Mouse (Mus musculus) kidney, embryonic 14.5 days (tissue): Measurements from ENCODE around the gene Rcor1. TPM values are rescaled to one million over a fixed set of nuclear protein-coding genes. Genes with fewer than 3 reads are reported as not detected.
"Not testable (repeated sequence)": the region's sequence is repeated elsewhere in the genome, so short reads cannot be mapped to it uniquely, and the experiment has no call there.

Experiments used
- ATAC-seq: fragments of 200-750 bp; cut with Nextera tagmentation; 2 replicates; pipeline ENCODE4 v1.8.0; 2017; ENCODE audit warnings: moderate number of reproducible peaks, mild to moderate bottlenecking, moderate TSS enrichment, moderate library complexity; ENCODE audit not compliant: low FRiP score, low TSS enrichment
- H3K27ac ChIP-seq: fragments of 300-500 bp; sonication (generic); 2 replicates; pipeline ENCODE4 v1.5.1; 2014; ENCODE audit warnings: low read depth, mild to moderate bottlenecking, low read length, moderate library complexity, mixed read lengths
- H3K27me3 ChIP-seq: fragments of 300-500 bp; sonication (generic); 2 replicates; pipeline ENCODE4 v1.6.1; 2014; ENCODE audit warnings: mild to moderate bottlenecking, low read length; ENCODE audit not compliant: control insufficient read depth, insufficient read depth
- H3K36me3 ChIP-seq: fragments of 300-500 bp; sonication (generic); 2 replicates; pipeline ENCODE4 v1.6.1; 2014; ENCODE audit warnings: low read length, mixed read lengths; ENCODE audit not compliant: control insufficient read depth, insufficient read depth
- H3K4me1 ChIP-seq: fragments of 300-500 bp; sonication (generic); 2 replicates; pipeline ENCODE4 v1.6.1; 2014; ENCODE audit warnings: low read length, mixed read lengths; ENCODE audit not compliant: control insufficient read depth, insufficient read depth
- H3K4me2 ChIP-seq: fragments of 300-500 bp; sonication (generic); replicated peaks from 2 replicates; pipeline ENCODE4 v1.6.1; 2014; ENCODE audit warnings: low read depth, mild to moderate bottlenecking, low read length
- H3K4me3 ChIP-seq: fragments of 300-500 bp; sonication (generic); 2 replicates; pipeline ENCODE4 v1.5.1; 2014; ENCODE audit warnings: mild to moderate bottlenecking, low read length
- H3K9ac ChIP-seq: fragments of 300-500 bp; sonication (generic); 2 replicates; pipeline ENCODE4 v1.6.1; 2014; ENCODE audit warnings: low read depth, mild to moderate bottlenecking, low read length, moderate library complexity
- H3K9me3 ChIP-seq: fragments of 300-500 bp; sonication (generic); 2 replicates; pipeline ENCODE4 v1.6.1; 2016; ENCODE audit warnings: low read length; ENCODE audit not compliant: control insufficient read depth
- WGBS: fragments of 180-500 bp; shearing (Covaris S2); extraction: QIAGEN DNeasy Blood & Tissue Kit; methylation state at CpG from one replicate; pipeline ENCODE4 v1.1.7; 2014; 5-methylcytosine and 5-hydroxymethylcytosine counted together
- polyA plus RNA-seq: library from polyadenylated mRNA; unstranded; fragments of >200 nt; fragmentation: Nextera tagmentation; extraction: Ambion mirVana; gene quantifications from 2 replicates; pipeline ENCODE4 v1.2.1, GENCODE M21; 2014

Rcor1 gene
- polyA plus RNA-seq, 1 experiment from 2014 or later: 17.4 TPM

- not testable (repeated sequence) for ATAC-seq
Measured at GRCm38 (mm10) chr12:111069299-111069698, 30.1 kb downstream of the Rcor1 start.

GRCm38 (mm10) chr12:111071009-111071408, 31.9 kb downstream of the Rcor1 start:
- no peak for ATAC-seq
- Histone ChIP-seq H3K4me2 (no peak overlapping the region), H3K9me3 (no peaks in the 10 kb centered on the region), H3K4me3 (no peak overlapping the region), H3K9ac (no peak overlapping the region), H3K36me3 (no peaks in the 10 kb centered on the region; the same call in 1 of the 2 replicates), H3K27me3 (no peaks in the 10 kb centered on the region), H3K27ac (no peak overlapping the region), H3K4me1 (peaks cover 13% of the 10 kb centered on the region; the same call in 1 of the 2 replicates)
- 63% methylated on average over 5 of the region's 5 CpGs for WGBS

More at GRCm38 (mm10) chr12:111069299-111069698, 30.1 kb downstream of the Rcor1 start:
- peaks cover 13% of the 10 kb centered on the region; the same call in 1 of the 2 replicates for H3K4me1 ChIP-seq
- H3K9ac ChIP-seq, H3K9me3 ChIP-seq, H3K27ac ChIP-seq, H3K4me2 ChIP-seq, H3K36me3 ChIP-seq, H3K4me3 ChIP-seq, H3K27me3 ChIP-seq: not testable (repeated sequence)

GRCm38 (mm10) chr12:111071477-111072152, 32.5 kb downstream of the Rcor1 start:
- Histone ChIP-seq H3K27me3 (no peaks in the 10 kb centered on the region), H3K9me3 (no peaks in the 10 kb centered on the region), H3K4me1 (peaks cover 17% of the 10 kb centered on the region), H3K4me3 (no peak overlapping the region), H3K4me2 (no peak overlapping the region), H3K36me3 (no peaks in the 10 kb centered on the region; the same call in 1 of the 2 replicates), H3K9ac (no peak overlapping the region), H3K27ac (peak overlapping the region; percentile 65)
- ATAC-seq: peak; percentile 80
- 30% methylated on average over 10 of the region's 10 CpGs for WGBS

GRCm38 (mm10) chr12:111076385-111076965, 37.3 kb downstream of the Rcor1 start:
- H3K4me1 ChIP-seq: peaks cover 13% of the 10 kb centered on the region
- H3K36me3 ChIP-seq: no peaks in the 10 kb centered on the region
- H3K4me3 ChIP-seq: no peak overlapping the region
- no peaks in the 10 kb centered on the region for H3K27me3 ChIP-seq
- no peak overlapping the region for H3K9ac ChIP-seq
- 0 out of 2 replicates have a peak overlapping the region, but pooled peaks have one; percentile 4 for H3K27ac ChIP-seq
- no peaks in the 10 kb centered on the region for H3K9me3 ChIP-seq
- ATAC-seq: peak; percentile 69; the same call in 1 of the 2 replicates
- WGBS: 27% methylated on average over 12 of the region's 12 CpGs
- H3K4me2 ChIP-seq: no peak overlapping the region

- WGBS: 81% methylated on average over 4 of the region's 4 CpGs
- peaks cover 8% of the 10 kb centered on the region; the same call in 1 of the 2 replicates for H3K4me1 ChIP-seq
- no peak overlapping the region for H3K27ac ChIP-seq
- no peak overlapping the region for H3K4me3 ChIP-seq
- no peak overlapping the region for H3K4me2 ChIP-seq
- peaks cover 17% of the 10 kb centered on the region; the same call in 1 of the 2 replicates for H3K36me3 ChIP-seq
- no peak for ATAC-seq
- no peak overlapping the region for H3K9ac ChIP-seq
- H3K9me3 ChIP-seq: no peaks in the 10 kb centered on the region
- no peaks in the 10 kb centered on the region for H3K27me3 ChIP-seq
Measured at GRCm38 (mm10) chr12:111085579-111085978, 46.4 kb downstream of the Rcor1 start.

- Histone ChIP-seq H3K9ac (no peak overlapping the region), H3K27me3 (no peaks in the 10 kb centered on the region), H3K4me1 (peaks cover 6% of the 10 kb centered on the region; the same call in 1 of the 2 replicates), H3K4me2 (no peak overlapping the region), H3K27ac (no peak overlapping the region), H3K4me3 (no peak overlapping the region), H3K9me3 (no peaks in the 10 kb centered on the region), H3K36me3 (peaks cover 16% of the 10 kb centered on the region; the same call in 1 of the 2 replicates)
- ATAC-seq: no peak
- WGBS: 90% methylated on average over 1 of the region's 1 CpGs
Measured at GRCm38 (mm10) chr12:111087066-111087465, 47.9 kb downstream of the Rcor1 start.

GRCm38 (mm10) chr12:111088186-111088585, 49.0 kb downstream of the Rcor1 start:
- peak; percentile 28; the same call in 1 of the 2 replicates for ATAC-seq
- no peaks in the 10 kb centered on the region for H3K27me3 ChIP-seq
- no peak overlapping the region for H3K4me3 ChIP-seq
- WGBS: 23% methylated on average over 5 of the region's 5 CpGs
- H3K4me2 ChIP-seq: no peak overlapping the region
- H3K36me3 ChIP-seq: peaks cover 12% of the 10 kb centered on the region; the same call in 1 of the 2 replicates
- no peaks in the 10 kb centered on the region for H3K9me3 ChIP-seq
- H3K4me1 ChIP-seq: peaks cover 6% of the 10 kb centered on the region; the same call in 1 of the 2 replicates
- no peak overlapping the region for H3K27ac ChIP-seq
- no peak overlapping the region for H3K9ac ChIP-seq

- H3K36me3 ChIP-seq: peaks cover 7% of the 10 kb centered on the region; the same call in 1 of the 2 replicates
- no peak for ATAC-seq
- WGBS: 54% methylated on average over 3 of the region's 3 CpGs
- H3K27me3 ChIP-seq: no peaks in the 10 kb centered on the region
- H3K9ac ChIP-seq: no peak overlapping the region
- no peak overlapping the region for H3K4me2 ChIP-seq
- peaks cover 6% of the 10 kb centered on the region; the same call in 1 of the 2 replicates for H3K4me1 ChIP-seq
- no peak overlapping the region; the same call in 1 of the 2 replicates for H3K27ac ChIP-seq
- no peak overlapping the region for H3K4me3 ChIP-seq
- no peaks in the 10 kb centered on the region for H3K9me3 ChIP-seq
Measured at GRCm38 (mm10) chr12:111088731-111089141, 49.6 kb downstream of the Rcor1 start.

GRCm38 (mm10) chr12:111089145-111089544, 50.0 kb downstream of the Rcor1 start:
- no peak overlapping the region for H3K4me3 ChIP-seq
- H3K27ac ChIP-seq: no peak overlapping the region
- H3K4me2 ChIP-seq: no peak overlapping the region
- peaks cover 5% of the 10 kb centered on the region; the same call in 1 of the 2 replicates for H3K36me3 ChIP-seq
- no peak overlapping the region for H3K9ac ChIP-seq
- H3K4me1 ChIP-seq: peaks cover 6% of the 10 kb centered on the region; the same call in 1 of the 2 replicates
- H3K27me3 ChIP-seq: no peaks in the 10 kb centered on the region
- WGBS: 55% methylated on average over 7 of the region's 7 CpGs
- ATAC-seq: peak; percentile 65; the same call in 1 of the 2 replicates
- no peaks in the 10 kb centered on the region for H3K9me3 ChIP-seq
